Mouse (Mus musculus) spleen, embryonic (tissue): Measurements from ENCODE around the gene Krt35.

Source experiments
- CTCF ChIA-PET: fragments of 350-600 bp; sonication (Branson Sonifier 250); formaldehyde crosslinking; loops from one replicate; lab custom pipeline; 2022; lab: Charles Lee

The Krt35 gene

GRCm38 (mm10) chr11:100096141-100096540 lies at the start of gene Krt35:
Gene Krt35, minus strand, starts transcription at chr11:100096241.
- CTCF ChIA-PET, result no interaction called here

DNA sequence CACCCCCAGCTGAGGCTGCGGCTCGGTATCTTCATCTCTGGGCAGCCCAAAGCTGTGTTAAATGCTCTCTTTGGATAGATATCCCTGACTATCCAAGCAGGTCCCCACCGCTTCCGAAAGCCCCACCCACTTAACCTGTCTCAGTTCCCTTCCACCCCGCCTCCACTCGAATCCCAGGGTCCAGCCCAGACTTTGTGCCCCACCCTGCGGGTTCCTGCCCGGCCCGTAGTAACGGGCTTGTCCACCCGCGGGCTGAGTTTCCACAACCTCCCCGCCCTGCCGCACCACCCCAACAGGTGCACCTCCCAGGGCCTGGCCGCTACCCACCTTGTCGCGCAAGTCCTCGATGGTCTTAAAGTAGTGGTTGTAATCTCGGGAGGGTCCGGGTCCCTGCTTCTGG lies 49.1 kb upstream of the Krt35 start:
- CTCF ChIA-PET, result no interaction called here

- CTCF ChIA-PET, result no interaction called here
Observed at GRCm38 (mm10) chr11:100140966-100141365, 44.9 kb upstream of the Krt35 start.

GRCm38 (mm10) chr11:100139391-100139790 lies 43.4 kb upstream of the Krt35 start:
- CTCF ChIA-PET, result no interaction called here

DNA sequence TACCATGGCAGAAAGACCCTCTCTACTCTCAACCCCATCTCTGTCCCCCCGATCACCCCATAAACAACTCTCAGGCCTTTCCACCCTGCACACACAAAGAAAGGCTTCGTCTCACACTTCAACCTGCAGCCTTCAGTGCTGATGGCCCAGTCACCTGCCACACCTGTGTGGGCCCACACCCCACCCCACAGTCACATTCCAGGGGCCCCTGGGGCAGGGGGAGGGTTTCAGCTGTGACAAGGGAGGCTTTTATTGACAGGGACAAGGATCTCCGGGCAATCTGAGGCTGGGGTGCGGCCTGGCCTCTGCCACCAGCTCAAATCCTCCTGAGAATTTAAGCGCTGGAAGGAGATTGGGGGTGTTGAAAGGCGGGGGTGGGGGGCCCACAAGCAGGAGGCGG lies 42.8 kb upstream of the Krt35 start:
- CTCF ChIA-PET, result no interaction called here

DNA sequence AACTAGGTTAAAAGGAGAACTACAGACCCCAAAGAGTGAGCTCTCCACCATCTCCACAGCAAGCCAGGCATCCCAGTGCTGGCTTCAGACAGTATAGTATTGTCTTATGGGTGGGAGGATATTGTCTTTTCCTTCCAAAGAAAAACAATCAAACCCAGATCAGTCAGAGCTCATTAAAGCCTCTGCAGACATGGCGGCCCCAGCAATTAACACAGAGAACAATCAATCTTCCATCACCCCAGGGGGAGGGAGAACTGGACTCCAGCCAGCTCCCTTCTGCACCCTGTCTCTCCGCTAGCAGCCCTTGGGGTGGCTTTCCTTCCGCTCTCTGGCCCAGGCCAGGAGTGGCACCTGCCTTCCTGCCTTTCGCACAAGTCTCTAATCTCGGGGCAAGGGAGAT lies 41.7 kb upstream of the Krt35 start:
- CTCF ChIA-PET, result no interaction called here

DNA sequence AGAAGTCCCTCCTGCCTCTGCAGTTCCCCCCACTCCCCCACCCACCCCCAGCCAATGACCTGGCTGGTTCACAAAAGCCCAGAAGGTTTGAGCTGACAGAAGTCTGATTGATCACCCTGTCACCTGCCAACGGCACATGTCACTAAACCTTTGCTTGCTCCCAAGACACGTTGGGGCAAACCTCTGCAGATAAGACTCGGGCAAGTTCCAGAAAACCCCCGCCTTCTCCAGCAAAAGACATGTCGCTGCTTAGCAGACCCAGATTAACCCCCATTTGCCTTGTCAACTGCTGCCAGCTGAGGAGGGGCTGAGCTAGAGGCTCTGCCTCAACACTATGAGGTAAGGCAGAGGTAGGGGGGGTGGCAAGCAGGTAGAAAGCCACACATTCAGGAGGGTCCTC lies 40.5 kb upstream of the Krt35 start:
- CTCF ChIA-PET, result no interaction called here

GRCm38 (mm10) chr11:100135731-100136130 lies 39.7 kb upstream of the Krt35 start, which contains the start of gene Krt15:
Gene Krt15, minus strand, starts transcription at chr11:100135928.
- CTCF ChIA-PET, result no interaction called here

DNA sequence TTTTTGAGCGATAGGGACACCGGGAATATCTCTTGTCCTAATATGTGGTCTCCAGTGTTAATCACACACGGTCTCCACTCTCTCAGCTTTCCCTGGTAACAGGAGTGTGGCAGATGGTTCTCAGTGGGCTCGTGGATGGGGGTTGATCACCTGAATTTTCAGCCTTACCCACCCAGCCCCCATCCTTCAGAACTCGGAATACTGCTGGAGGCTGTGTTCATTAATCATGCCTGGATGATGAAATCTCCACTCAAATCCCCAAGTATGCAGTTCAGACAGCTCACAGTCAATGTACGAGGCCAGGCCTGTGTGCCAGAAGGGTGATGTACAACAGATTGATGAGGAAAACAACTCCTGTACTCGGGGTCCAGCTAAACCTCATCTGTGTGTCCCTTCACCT lies 28.9 kb upstream of the Krt35 start:
- CTCF ChIA-PET, result no interaction called here

DNA sequence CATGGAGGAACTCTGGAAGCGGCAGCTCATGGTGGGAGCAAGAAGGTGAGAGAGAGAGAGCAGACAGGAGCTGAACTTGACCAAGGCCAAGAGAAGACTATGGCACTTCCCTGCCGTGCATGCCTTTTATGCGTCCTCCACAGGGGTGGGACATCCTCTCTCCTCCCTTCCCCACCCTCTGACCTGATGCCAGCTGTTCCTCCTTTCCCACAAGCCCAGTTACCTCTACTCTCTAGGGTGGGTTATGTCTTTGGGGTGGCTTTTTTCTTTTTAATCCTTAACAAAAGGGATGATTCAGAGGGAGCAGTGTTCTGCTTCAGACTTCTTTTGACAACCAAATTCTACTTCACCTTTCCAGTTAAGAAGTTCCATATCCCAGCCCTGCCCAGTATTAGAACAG lies 25.4 kb upstream of the Krt35 start, which contains the start of gene Krt13:
TSS of gene Krt13 (minus strand) at position 101 of the 400 bp plus-strand sequence.
- CTCF ChIA-PET, result no interaction called here

DNA sequence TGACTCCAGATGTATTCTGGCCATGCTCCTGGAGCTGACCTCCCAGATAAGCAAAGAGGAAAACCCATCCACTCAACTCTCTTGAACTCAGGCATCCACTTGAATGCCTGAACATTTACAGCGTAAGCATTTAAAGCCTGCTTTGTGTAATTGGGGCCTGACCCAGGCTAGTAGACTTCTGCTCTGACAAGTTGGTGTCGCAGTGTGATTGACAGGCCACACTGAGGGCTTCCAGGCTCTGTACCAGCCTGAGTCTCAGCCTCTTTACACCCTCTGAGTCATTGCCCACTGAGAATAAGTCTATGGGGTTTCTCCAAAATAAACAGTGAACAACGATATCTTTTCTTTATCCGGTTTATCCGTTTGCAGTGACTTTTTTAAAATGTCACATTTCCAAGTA lies 24.3 kb upstream of the Krt35 start:
- CTCF ChIA-PET, result no interaction called here

DNA sequence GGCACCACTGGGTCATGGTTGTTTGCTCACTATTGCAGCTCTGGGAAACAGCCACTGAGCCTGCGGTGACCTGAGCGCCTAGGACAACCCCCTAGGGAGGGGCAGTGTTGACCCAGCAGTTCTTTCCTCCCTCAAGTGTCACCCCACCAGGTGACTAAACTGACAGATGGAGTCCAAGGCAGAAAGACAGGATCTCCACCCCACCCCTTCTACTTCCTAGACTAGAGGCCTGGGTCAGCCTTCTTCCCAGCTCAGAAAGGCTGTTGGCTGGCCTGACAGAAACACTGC lies 17.6 kb upstream of the Krt35 start:
- CTCF ChIA-PET, result no interaction called here

- CTCF ChIA-PET, result no interaction called here
Observed at GRCm38 (mm10) chr11:100112935-100113741, 17.1 kb upstream of the Krt35 start.

- CTCF ChIA-PET, result no interaction called here
Observed at GRCm38 (mm10) chr11:100105576-100106122, 9.6 kb upstream of the Krt35 start, which contains the start of gene Krt36. Gene Krt36, minus strand, starts transcription at chr11:100105626.

DNA sequence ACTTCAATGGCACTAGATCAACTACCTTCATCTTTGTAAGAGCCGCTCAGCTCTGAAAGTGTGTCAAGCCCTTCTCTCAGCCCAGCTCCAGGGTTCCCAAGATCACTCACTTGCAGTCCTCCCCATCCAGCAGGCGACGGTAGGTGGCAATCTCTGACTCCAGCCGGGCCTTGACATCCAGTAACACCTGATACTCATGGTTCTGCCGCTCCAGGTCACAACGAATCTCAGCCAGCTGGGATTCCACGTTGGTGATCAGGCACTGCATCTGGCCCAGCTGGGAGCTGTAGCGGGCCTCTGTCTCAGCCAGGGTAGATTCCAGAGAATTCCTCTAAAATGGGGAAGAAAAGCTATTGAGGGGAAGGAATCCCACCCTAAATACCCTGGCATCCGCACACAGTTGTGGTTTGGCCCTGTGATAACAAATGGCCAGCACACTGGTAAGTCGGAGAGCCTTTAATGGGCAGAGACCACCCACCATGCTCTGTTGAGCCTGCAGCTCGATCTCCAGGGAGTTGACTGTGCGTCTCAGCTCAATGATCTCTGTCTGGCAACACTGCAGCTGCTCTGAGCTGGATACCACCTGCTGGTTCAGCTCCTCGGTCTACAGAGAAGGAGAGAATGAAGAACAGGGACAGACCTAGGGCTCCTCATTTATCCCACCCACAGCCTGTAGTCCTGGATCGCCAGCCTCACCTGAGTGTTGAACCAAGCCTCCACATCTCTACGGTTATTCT lies 6.8 kb upstream of the Krt35 start:
- CTCF ChIA-PET, result no interaction called here

- CTCF ChIA-PET, result no interaction called here
Observed at GRCm38 (mm10) chr11:100100391-100100790, 4.3 kb upstream of the Krt35 start.

- CTCF ChIA-PET, result no interaction called here
Observed at GRCm38 (mm10) chr11:100097819-100098218, 1.8 kb upstream of the Krt35 start.

DNA sequence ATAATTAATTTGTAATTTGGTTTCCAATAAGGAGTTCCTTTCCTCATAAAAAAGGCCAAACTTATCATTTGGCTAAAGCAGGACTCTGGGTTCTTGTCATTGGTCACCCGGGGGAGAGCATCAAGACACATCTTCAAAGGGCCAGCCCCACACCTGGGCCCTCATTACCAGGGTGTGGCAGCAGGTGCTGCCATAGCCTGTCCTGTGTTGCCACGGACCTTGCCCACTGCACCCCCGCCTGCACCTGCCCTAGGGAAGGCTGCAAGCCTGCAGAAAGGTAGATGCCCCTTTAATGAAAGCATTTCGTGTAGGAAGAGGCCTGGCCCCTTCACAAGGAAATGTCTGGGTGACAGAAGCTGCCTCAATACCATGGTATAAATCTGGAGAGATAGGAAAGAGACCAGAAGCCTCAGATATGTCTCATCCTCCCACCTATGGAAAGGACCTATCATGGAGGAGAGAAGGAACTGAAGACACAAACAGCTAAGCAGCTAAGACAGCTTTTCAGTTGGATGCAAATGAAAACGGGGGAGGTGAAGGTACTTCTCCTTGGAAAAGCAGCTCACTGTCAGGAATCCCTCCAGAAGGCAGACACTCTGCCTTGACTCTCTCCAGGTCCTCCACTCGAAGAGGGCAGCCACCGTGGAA lies 7.5 kb downstream of the Krt35 start:
- CTCF ChIA-PET, result no interaction called here

- CTCF ChIA-PET, result no interaction called here
Observed at GRCm38 (mm10) chr11:100087861-100088260, 8.2 kb downstream of the Krt35 start, which contains the start of gene Krt32. Gene Krt32, minus strand, starts transcription at chr11:100088226.

- CTCF ChIA-PET, result no interaction called here
Observed at GRCm38 (mm10) chr11:100073873-100074272, 22.2 kb downstream of the Krt35 start.

DNA sequence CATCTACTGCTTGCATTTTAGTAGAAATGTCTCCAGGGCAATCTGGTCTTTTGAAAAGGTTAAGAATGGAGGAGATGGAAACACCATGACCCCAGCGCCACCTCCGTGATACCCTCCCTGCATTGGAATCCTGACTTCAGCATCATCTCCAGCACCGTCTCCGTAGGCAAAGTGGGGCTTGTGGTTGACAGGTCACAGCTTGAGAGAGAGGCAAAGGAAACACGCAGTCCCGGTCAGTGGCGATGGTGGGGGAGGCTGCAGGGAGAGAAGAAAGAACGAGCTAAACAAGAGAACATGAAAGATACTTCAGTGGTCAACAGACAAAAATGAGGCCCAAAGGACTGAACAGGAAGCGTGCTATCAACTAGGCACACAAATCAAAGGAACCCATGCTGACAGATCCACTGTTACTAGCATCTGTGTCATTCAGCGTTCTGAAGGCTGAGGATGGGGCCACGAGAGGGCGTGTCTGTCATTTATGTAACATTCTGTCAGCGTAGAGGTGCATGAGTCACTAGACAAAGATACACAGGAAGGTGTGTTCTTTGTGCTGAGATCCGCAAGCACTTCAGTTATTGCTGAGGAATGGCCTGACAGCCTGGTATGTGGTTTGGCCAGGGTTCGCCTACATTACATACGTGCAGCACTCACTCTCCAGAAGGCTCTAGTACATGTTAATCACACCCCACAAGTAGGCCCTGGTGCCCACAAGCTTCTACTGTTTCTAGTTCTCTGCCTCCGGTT lies 28.6 kb downstream of the Krt35 start:
- CTCF ChIA-PET, result no interaction called here
